Mouse (Mus musculus) CD8-positive naive resting alpha-beta T cell, adult 57 days (primary cell): Measurements from ENCODE around the gene Mknk1. TPM values are rescaled to one million over a fixed set of nuclear protein-coding genes. Genes with fewer than 3 reads are reported as not detected.

Experiments
- total RNA-seq: library from RNA; stranded (reverse); gene quantifications from one replicate; pipeline ENCODE4 v1.2.4, GENCODE M21; 2023

Mknk1 gene
- total RNA-seq, result 53.3 TPM

GRCm38 (mm10) chr4:115838696-115839641 lies at the start of gene Mknk1:
Gene Mknk1 (plus strand): TSS chr4:115839198.

GRCm38 (mm10) chr4:115827888-115828571 lies 11.0 kb upstream of the Mknk1 start, which contains the start of gene Mob3c:
Gene Mob3c (plus strand): TSS chr4:115828092.

GRCm38 (mm10) chr4:115884022-115884421 lies 45.0 kb downstream of the Mknk1 start, which contains the start of gene Kncn:
Gene Kncn (plus strand): TSS chr4:115884400.

GRCm38 (mm10) chr4:115890553-115890952 lies 51.6 kb downstream of the Mknk1 start, which contains the start of gene 6430628N08Rik:
Gene 6430628N08Rik (plus strand): TSS chr4:115890665.

Other genes starting within 250 kb of the Mknk1 start
- gene Cyp4a32, start 238.2 kb upstream of the Mknk1 start, total RNA-seq, result not detected
- gene Cyp4b1, start 191.5 kb upstream of the Mknk1 start, total RNA-seq, result not detected
- gene Efcab14, start 101.5 kb upstream of the Mknk1 start, total RNA-seq, result 30.9 TPM
- not detected for gene Tex38, start 58.2 kb upstream of the Mknk1 start, total RNA-seq
- gene Atpaf1, start 54.4 kb upstream of the Mknk1 start, total RNA-seq, result 19.8 TPM
- gene Mob3c, start 11.1 kb upstream of the Mknk1 start, total RNA-seq, result 16.7 TPM
- not detected for gene Kncn, start 45.2 kb downstream of the Mknk1 start, total RNA-seq
- not detected for gene 6430628N08Rik, start 51.5 kb downstream of the Mknk1 start, total RNA-seq
- not detected for gene Dmbx1, start 100.7 kb downstream of the Mknk1 start, total RNA-seq
- 103 TPM for gene Faah, start 178.7 kb downstream of the Mknk1 start, total RNA-seq
- gene Nsun4, start 214.7 kb downstream of the Mknk1 start, total RNA-seq, result 48.9 TPM
- gene Uqcrh, start 235.9 kb downstream of the Mknk1 start, total RNA-seq, result 325 TPM
- 25.7 TPM for gene Lrrc41, start 236.1 kb downstream of the Mknk1 start, total RNA-seq